Mouse (Mus musculus) lung, embryonic 14.5 days (tissue): Measurements from ENCODE around the gene Fndc3b. TPM values are rescaled to one million over a fixed set of nuclear protein-coding genes. Genes with fewer than 3 reads are reported as not detected.
A peak's percentile ranks its signal among the peaks of the same experiment; 100 is the strongest.

ENCODE experiments used
- ATAC-seq: fragments of 200-750 bp; cut with Nextera tagmentation; 2 replicates; pipeline ENCODE4 v1.8.0; 2017; ENCODE audit warnings: mild to moderate bottlenecking, moderate TSS enrichment, moderate library complexity; ENCODE audit not compliant: insufficient read depth
- DNase-seq: peaks from one replicate; pipeline ENCODE4 v3.0.0-alpha.2; 2015
- H3K27ac ChIP-seq: fragments of 300-500 bp; sonication (generic); 2 replicates; pipeline ENCODE4 v1.5.1; 2014; ENCODE audit warnings: low read depth, mild to moderate bottlenecking, moderate library complexity
- H3K27me3 ChIP-seq: fragments of 300-500 bp; sonication (generic); 2 replicates; pipeline ENCODE4 v1.6.1; 2014; ENCODE audit warnings: low read length, control low read depth; ENCODE audit not compliant: insufficient read depth
- H3K36me3 ChIP-seq: fragments of 300-500 bp; sonication (generic); 2 replicates; pipeline ENCODE4 v1.6.1; 2014; ENCODE audit warnings: control low read depth; ENCODE audit not compliant: insufficient read depth
- H3K4me1 ChIP-seq: fragments of 300-500 bp; sonication (generic); 2 replicates; pipeline ENCODE4 v1.6.1; 2014; ENCODE audit warnings: antibody characterized with exemption, control low read depth; ENCODE audit not compliant: insufficient read depth
- H3K4me2 ChIP-seq: fragments of 300-500 bp; sonication (generic); 2 replicates; pipeline ENCODE4 v1.6.1; 2014; ENCODE audit warnings: mild to moderate bottlenecking
- H3K4me3 ChIP-seq: fragments of 300-500 bp; sonication (generic); 2 replicates; pipeline ENCODE4 v1.5.1; 2014; ENCODE audit warnings: low read depth, low read length
- H3K9ac ChIP-seq: fragments of 300-500 bp; sonication (generic); 2 replicates; pipeline ENCODE4 v1.6.1; 2014
- H3K9me3 ChIP-seq: fragments of 300-500 bp; sonication (generic); 2 replicates; pipeline ENCODE4 v1.6.1; 2016; ENCODE audit warnings: low read depth, low read length, control low read depth
- CTCF ChIP-seq: IDR thresholded peaks from 2 replicates; pipeline ENCODE4 v1.5.1; 2016; ENCODE audit warnings: antibody characterized with exemption, low read depth
- WGBS: fragments of 180-500 bp; shearing (Covaris S2); extraction: QIAGEN DNeasy Blood & Tissue Kit; methylation state at CpG from one replicate; pipeline ENCODE4 v1.1.7; 2014; 5-methylcytosine and 5-hydroxymethylcytosine counted together
- polyA plus RNA-seq: library from polyadenylated mRNA; unstranded; fragments of >200 nt; fragmentation: Nextera tagmentation; extraction: Ambion mirVana; gene quantifications from 2 replicates; pipeline ENCODE4 v1.2.1, GENCODE M21; 2014

Gene Fndc3b
- polyA plus RNA-seq, result 35.7 and 37.1 TPM in 2 replicates

GRCm38 (mm10) chr3:27710648-27711428, at the start of gene Fndc3b:
TSS of gene Fndc3b (minus strand) at chr3:27711307.
- DNase-seq (peak; percentile 98), ATAC-seq (peak; percentile 91)
- peak within 1 kb of the TSS; percentile 86 for H3K4me2 ChIP-seq
- TF ChIP-seq CTCF, result 0 out of 2 replicates have a peak, but pooled peaks have one; percentile 23
- H3K27me3 ChIP-seq, result no peaks in the 10 kb centered on the region
- H3K27ac ChIP-seq, result peak within 1 kb of the TSS; percentile 99
- under 1% methylated on average over 88 of the region's 90 CpGs for WGBS
- H3K4me3 ChIP-seq, result peak within 1 kb of the TSS; percentile 94
- no peaks in the 10 kb centered on the region for H3K36me3 ChIP-seq
- H3K4me1 ChIP-seq, result peaks cover 16% of the 10 kb centered on the region
- H3K9ac ChIP-seq, result peak within 1 kb of the TSS; percentile 96
- no peaks in the 10 kb centered on the region for H3K9me3 ChIP-seq

GRCm38 (mm10) chr3:27760278-27760677, 49.2 kb upstream of the Fndc3b start:
- no peak for ATAC-seq
- Histone ChIP-seq H3K4me1 (no peaks in the 10 kb centered on the region), H3K27me3 (no peaks in the 10 kb centered on the region), H3K9ac (no peak overlapping the region), H3K27ac (no peak overlapping the region), H3K9me3 (no peaks in the 10 kb centered on the region), H3K36me3 (no peaks in the 10 kb centered on the region), H3K4me2 (no peak overlapping the region), H3K4me3 (no peak overlapping the region)
- TF ChIP-seq CTCF, result no peak
- WGBS, result 34% methylated on average over 2 of the region's 2 CpGs
- peak; percentile 48 for DNase-seq

- no peak overlapping the region for H3K27ac ChIP-seq
- H3K36me3 ChIP-seq, result no peaks in the 10 kb centered on the region
- no peak overlapping the region for H3K4me3 ChIP-seq
- TF ChIP-seq CTCF, result no peak
- WGBS, result 34% methylated on average over 6 of the region's 6 CpGs
- ATAC-seq (no peak), DNase-seq (peak; percentile 59)
- H3K27me3 ChIP-seq, result no peaks in the 10 kb centered on the region
- H3K4me1 ChIP-seq, result no peaks in the 10 kb centered on the region
- H3K4me2 ChIP-seq, result no peak overlapping the region
- H3K9me3 ChIP-seq, result no peaks in the 10 kb centered on the region
- no peak overlapping the region for H3K9ac ChIP-seq
These were observed 47.9 kb upstream of the Fndc3b start for GRCm38 (mm10) chr3:27758976-27759375.

- Histone ChIP-seq H3K4me1 (no peaks in the 10 kb centered on the region), H3K4me3 (no peak overlapping the region), H3K27me3 (no peaks in the 10 kb centered on the region), H3K36me3 (no peaks in the 10 kb centered on the region), H3K27ac (no peak overlapping the region), H3K9ac (no peak overlapping the region), H3K4me2 (no peak overlapping the region), H3K9me3 (no peaks in the 10 kb centered on the region)
- 45% methylated on average over 5 of the region's 5 CpGs for WGBS
- no peak for ATAC-seq
- no peak for TF ChIP-seq CTCF
- DNase-seq, result no peak
These were observed 40.5 kb upstream of the Fndc3b start for GRCm38 (mm10) chr3:27751657-27752056.

- TF ChIP-seq CTCF, result no peak
- Histone ChIP-seq H3K9ac (no peak overlapping the region), H3K4me1 (no peaks in the 10 kb centered on the region), H3K4me2 (no peak overlapping the region), H3K9me3 (no peaks in the 10 kb centered on the region), H3K36me3 (no peaks in the 10 kb centered on the region), H3K27ac (no peak overlapping the region), H3K4me3 (no peak overlapping the region), H3K27me3 (no peaks in the 10 kb centered on the region)
- no peak for DNase-seq
- no peak for ATAC-seq
- 63% methylated on average over 5 of the region's 5 CpGs for WGBS
These were observed 40.0 kb upstream of the Fndc3b start for GRCm38 (mm10) chr3:27751156-27751555.

- Histone ChIP-seq H3K4me1 (no peaks in the 10 kb centered on the region), H3K9ac (no peak overlapping the region), H3K9me3 (no peaks in the 10 kb centered on the region), H3K4me3 (no peak overlapping the region), H3K27me3 (no peaks in the 10 kb centered on the region), H3K36me3 (no peaks in the 10 kb centered on the region), H3K27ac (no peak overlapping the region), H3K4me2 (no peak overlapping the region)
- 93% methylated on average over 9 of the region's 9 CpGs for WGBS
- no peak for TF ChIP-seq CTCF
- DNase-seq, result no peak
- no peak for ATAC-seq
These were observed 34.5 kb upstream of the Fndc3b start for GRCm38 (mm10) chr3:27745651-27746050.

- 50% methylated on average over 7 of the region's 7 CpGs for WGBS
- DNase-seq, result no peak
- Histone ChIP-seq H3K27me3 (no peaks in the 10 kb centered on the region), H3K27ac (no peak overlapping the region), H3K4me1 (no peaks in the 10 kb centered on the region), H3K36me3 (no peaks in the 10 kb centered on the region), H3K9ac (no peak overlapping the region), H3K4me2 (no peak overlapping the region), H3K9me3 (no peaks in the 10 kb centered on the region), H3K4me3 (no peak overlapping the region)
- no peak for ATAC-seq
- no peak for TF ChIP-seq CTCF
These were observed 33.6 kb upstream of the Fndc3b start for GRCm38 (mm10) chr3:27744754-27745153.
